8 mouse cellular contexts compared by ENCODE assay signal in the genomic region with DNA sequence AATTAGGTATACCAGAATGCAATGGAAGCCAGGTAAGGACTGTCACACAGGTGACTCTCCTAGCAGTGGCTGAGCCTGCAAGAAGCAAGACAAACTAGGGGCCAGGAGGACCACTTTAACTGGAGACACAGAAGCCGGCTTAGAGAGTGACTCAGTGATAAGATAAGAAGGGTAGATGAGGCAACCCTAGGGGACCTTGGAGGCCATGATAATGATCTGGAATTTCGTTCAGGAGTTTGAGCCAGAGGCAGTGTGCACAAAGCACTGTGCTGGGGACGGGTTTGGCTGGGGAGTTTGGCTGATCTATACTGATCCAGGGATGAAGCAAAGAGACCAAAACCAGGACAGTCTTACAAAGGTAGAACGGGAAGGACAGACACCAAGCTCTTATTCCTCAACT.
"Had no signal": no experiment of that assay in that cellular context is flagged by ENCODE, and none has a peak within 500 bp of the region (broad histone marks: within the 10 kb centered on the region; RNA-seq: fewer than 3 reads in every experiment).

No protein-coding gene starts in this region.

- DNase-seq: kidney, adult 9 months; kidney, postnatal 14 days; kidney, postnatal 4 days; left cerebral cortex, postnatal 4 days; lung, embryonic 14.5 days; retina, postnatal 1 day; thymus, adult 18-20 months; thymus, postnatal 36 days had no signal
